In genomic region chr19:7013984-7014383, GRCm38 (mm10) we compare ENCODE assay signal across 24 mouse cellular contexts. TPM values are rescaled to one million over a fixed set of nuclear protein-coding genes. Genes with fewer than 3 reads are reported as not detected.
DNase-seq lines count a peak whose midpoint lies in the region; ATAC-seq and TF ChIP-seq lines count a peak whose summit lies in the region.
"Had no signal": no experiment of that assay in that cellular context is flagged by ENCODE, and none has a peak within 500 bp of the region (broad histone marks: within the 10 kb centered on the region; RNA-seq: fewer than 3 reads in every experiment).

No protein-coding gene starts in this region.

- H3K9me3 ChIP-seq in kidney, embryonic 14.5 days (ENCODE audit: control insufficient read depth, low read length) = no peaks in the 10 kb centered on the region
- H3K9me3 ChIP-seq in megakaryocyte, embryonic 14.5 days = no peaks in the 10 kb centered on the region
- H3K9me3 ChIP-seq in lung, postnatal 0 days (ENCODE audit: low read length) = no peaks in the 10 kb centered on the region
- H3K9me3 ChIP-seq: embryonic facial prominence, embryonic 10.5 days; embryonic facial prominence, embryonic 13.5 days; forebrain, embryonic 12.5 days; forebrain, embryonic 15.5 days; hindbrain, embryonic 12.5 days had no signal

- no peak overlapping the region for H3K4me3 ChIP-seq in kidney, embryonic 14.5 days (ENCODE audit: low read length)
- peak overlapping the region; percentile 89 for H3K4me3 ChIP-seq in megakaryocyte, embryonic 14.5 days (replicated peaks)
- no peak overlapping the region for H3K4me3 ChIP-seq in lung, postnatal 0 days (ENCODE audit: low read depth, low read length)
- H3K4me3 ChIP-seq: embryonic facial prominence, embryonic 10.5 days; embryonic facial prominence, embryonic 13.5 days; erythroblast, embryonic 14.5 days; forebrain, embryonic 12.5 days; forebrain, embryonic 15.5 days; hindbrain, embryonic 12.5 days had no signal

- H3K9ac ChIP-seq in kidney, embryonic 14.5 days (ENCODE audit: low read depth, low read length) = 0 out of 2 replicates have a peak overlapping the region, but pooled peaks have one; percentile 12
- H3K9ac ChIP-seq in lung, postnatal 0 days (replicated peaks; ENCODE audit: low read depth) = no peak overlapping the region
- H3K9ac ChIP-seq: forebrain, embryonic 12.5 days; forebrain, embryonic 15.5 days; hindbrain, embryonic 12.5 days had no signal

- TF ChIP-seq EP300 in lung, postnatal 0 days (IDR thresholded peaks at IDR 0.05) = no peak

- H3K4me2 ChIP-seq in kidney, embryonic 14.5 days (replicated peaks; ENCODE audit: low read depth, low read length) = no peak overlapping the region
- H3K4me2 ChIP-seq in lung, postnatal 0 days (replicated peaks; ENCODE audit: low read depth, low read length) = no peak overlapping the region
- H3K4me2 ChIP-seq: embryonic facial prominence, embryonic 13.5 days; forebrain, embryonic 12.5 days; forebrain, embryonic 15.5 days; heart, embryonic 11.5 days; hindbrain, embryonic 12.5 days had no signal

- H3K4me1 ChIP-seq in kidney, embryonic 14.5 days (ENCODE audit: control insufficient read depth, insufficient read depth, low read length) = no peaks in the 10 kb centered on the region
- peaks cover 78% of the 10 kb centered on the region for H3K4me1 ChIP-seq in megakaryocyte, embryonic 14.5 days
- H3K4me1 ChIP-seq in lung, postnatal 0 days (ENCODE audit: insufficient read depth, low read depth, low read length) = no peaks in the 10 kb centered on the region
- H3K4me1 ChIP-seq: embryonic facial prominence, embryonic 10.5 days; embryonic facial prominence, embryonic 13.5 days; forebrain, embryonic 12.5 days; forebrain, embryonic 15.5 days; hindbrain, embryonic 12.5 days had no signal

- no peak for ATAC-seq in kidney, embryonic 14.5 days (ENCODE audit: low FRiP score, low TSS enrichment)
- ATAC-seq in megakaryocyte, adult 5-6 weeks (ENCODE audit: poor library complexity, severe bottlenecking) = no peak
- no peak for ATAC-seq in lung, postnatal 0 days
- ATAC-seq: activated CD4-positive, CD25-positive, alpha-beta regulatory T cell, adult 4 months; CD4-positive, CD25-positive, alpha-beta regulatory T cell, adult 4 months; forebrain, embryonic 15.5 days had no signal

- H3K27ac ChIP-seq in kidney, embryonic 14.5 days (ENCODE audit: low read depth, low read length) = no peak overlapping the region
- H3K27ac ChIP-seq in lung, postnatal 0 days (ENCODE audit: low read length) = no peak overlapping the region
- H3K27ac ChIP-seq: embryonic facial prominence, embryonic 10.5 days; embryonic facial prominence, embryonic 13.5 days; forebrain, embryonic 12.5 days; forebrain, embryonic 15.5 days; hindbrain, embryonic 12.5 days had no signal

- H3K36me3 ChIP-seq in kidney, embryonic 14.5 days (ENCODE audit: control insufficient read depth, insufficient read depth, low read length) = peaks cover 8% of the 10 kb centered on the region
- H3K36me3 ChIP-seq in megakaryocyte, embryonic 14.5 days (replicated peaks; ENCODE audit: low read length) = peaks cover 88% of the 10 kb centered on the region
- no peaks in the 10 kb centered on the region for H3K36me3 ChIP-seq in lung, postnatal 0 days (ENCODE audit: insufficient read depth, low read length)

- WGBS in kidney, embryonic 14.5 days = 89% methylated on average over 9 of the region's 9 CpGs
- WGBS in lung, postnatal 0 days = 90% methylated on average over 9 of the region's 9 CpGs

- no peaks in the 10 kb centered on the region for H3K27me3 ChIP-seq in kidney, embryonic 14.5 days (ENCODE audit: control insufficient read depth, insufficient read depth, low read length)
- no peaks in the 10 kb centered on the region for H3K27me3 ChIP-seq in megakaryocyte, embryonic 14.5 days (replicated peaks)
- H3K27me3 ChIP-seq in lung, postnatal 0 days (replicated peaks; ENCODE audit: insufficient read depth, low read length) = no peaks in the 10 kb centered on the region
- H3K27me3 ChIP-seq: embryonic facial prominence, embryonic 13.5 days; forebrain, embryonic 12.5 days; forebrain, embryonic 15.5 days; hindbrain, embryonic 12.5 days had no signal

- TF ChIP-seq CTCF in lung, postnatal 0 days (IDR thresholded peaks at IDR 0.05) = no peak

- no peak for DNase-seq in kidney, adult 18-20 months
- peak; percentile 38 for DNase-seq in urinary bladder, postnatal 25 days (ENCODE audit: low spot score)
- no peak for DNase-seq in urinary bladder, postnatal 4 days (ENCODE audit: low spot score in 2 of 2)
- DNase-seq in urinary bladder, postnatal 36 days (ENCODE audit: low spot score in 2 of 2) = peak; percentile 50 to 77
- no peak for DNase-seq in lung, postnatal 0 days (ENCODE audit: low spot score)
- DNase-seq: adrenal gland, adult 8-10 months; adrenal gland, postnatal 25 days; cerebellum, adult 11-12 months; cerebellum, adult 8-10 months; cerebellum, postnatal 36 days; embryo, embryonic 11 days; gastrocnemius, postnatal 25 days had no signal

RNA-seq across cellular contexts. Expression of gene Fermt3, which starts 5.3 kb away (rescaled TPM):
- 3.6 and 4.9 TPM in 2 replicates for polyA plus RNA-seq in kidney, embryonic 14.5 days (2014; fragmentation: Nextera tagmentation; extraction: Ambion mirVana)
- polyA plus RNA-seq in megakaryocyte, embryonic 14.5 days (2012; ENCODE audit: insufficient read depth, low replicate concordance) = 5,058 and 7,219 TPM in 2 replicates
- total RNA-seq in megakaryocyte, adult 5-6 weeks (2015) = 76.4 and 89.1 TPM in 2 replicates
- total RNA-seq in megakaryocyte, adult 5-6 weeks (2017) = 239 and 262 TPM in 2 replicates
- 15.8 and 16.0 TPM in 2 replicates for polyA plus RNA-seq in lung, postnatal 0 days (2015; fragmentation: Nextera tagmentation; extraction: Ambion mirVana)

RNA-seq across cellular contexts. Expression of gene Trpt1, which starts 18.1 kb away (rescaled TPM):
- 9.7 and 12.1 TPM in 2 replicates for polyA plus RNA-seq in kidney, embryonic 14.5 days (2014; fragmentation: Nextera tagmentation; extraction: Ambion mirVana)
- polyA plus RNA-seq in megakaryocyte, embryonic 14.5 days (2012; ENCODE audit: insufficient read depth, low replicate concordance) = 0.57 TPM in 1 of 2 replicates, not detected in the other
- 1.5 and 3.4 TPM in 2 replicates for total RNA-seq in megakaryocyte, adult 5-6 weeks (2015)
- total RNA-seq in megakaryocyte, adult 5-6 weeks (2017) = 2.7 and 3.4 TPM in 2 replicates
- 11.0 and 11.5 TPM in 2 replicates for polyA plus RNA-seq in lung, postnatal 0 days (2015; fragmentation: Nextera tagmentation; extraction: Ambion mirVana)

RNA-seq across cellular contexts. Expression of gene Nudt22, which starts 18.1 kb away (rescaled TPM):
- 20.4 and 22.2 TPM in 2 replicates for polyA plus RNA-seq in kidney, embryonic 14.5 days (2014; fragmentation: Nextera tagmentation; extraction: Ambion mirVana)
- 6.7 and 9.1 TPM in 2 replicates for polyA plus RNA-seq in megakaryocyte, embryonic 14.5 days (2012; ENCODE audit: insufficient read depth, low replicate concordance)
- 16.6 and 29.0 TPM in 2 replicates for total RNA-seq in megakaryocyte, adult 5-6 weeks (2015)
- total RNA-seq in megakaryocyte, adult 5-6 weeks (2017) = 10.1 and 16.0 TPM in 2 replicates
- polyA plus RNA-seq in lung, postnatal 0 days (2015; fragmentation: Nextera tagmentation; extraction: Ambion mirVana) = 21.0 and 24.9 TPM in 2 replicates

RNA-seq across cellular contexts. Expression of gene Dnajc4, which starts 21.6 kb away (rescaled TPM):
- 22.6 and 24.0 TPM in 2 replicates for polyA plus RNA-seq in kidney, embryonic 14.5 days (2014; fragmentation: Nextera tagmentation; extraction: Ambion mirVana)
- polyA plus RNA-seq in megakaryocyte, embryonic 14.5 days (2012; ENCODE audit: insufficient read depth, low replicate concordance) = 19.1 and 20.6 TPM in 2 replicates
- total RNA-seq in megakaryocyte, adult 5-6 weeks (2015) = 19.5 and 23.0 TPM in 2 replicates
- 18.4 and 21.4 TPM in 2 replicates for total RNA-seq in megakaryocyte, adult 5-6 weeks (2017)
- polyA plus RNA-seq in lung, postnatal 0 days (2015; fragmentation: Nextera tagmentation; extraction: Ambion mirVana) = 32.7 and 33.2 TPM in 2 replicates

RNA-seq across cellular contexts. Expression of gene Stip1, which starts 25.8 kb away (rescaled TPM):
- 223 and 304 TPM in 2 replicates for polyA plus RNA-seq in kidney, embryonic 14.5 days (2014; fragmentation: Nextera tagmentation; extraction: Ambion mirVana)
- 29.9 and 116 TPM in 2 replicates for polyA plus RNA-seq in megakaryocyte, embryonic 14.5 days (2012; ENCODE audit: insufficient read depth, low replicate concordance)
- 90.4 and 95.8 TPM in 2 replicates for total RNA-seq in megakaryocyte, adult 5-6 weeks (2015)
- 102 and 115 TPM in 2 replicates for total RNA-seq in megakaryocyte, adult 5-6 weeks (2017)
- polyA plus RNA-seq in lung, postnatal 0 days (2015; fragmentation: Nextera tagmentation; extraction: Ambion mirVana) = 51.8 and 58.5 TPM in 2 replicates

Comparison
In these comparisons a context has a peak if more than half of its experiments do, and no peak if none do; other contexts are left out.
1. DNase-seq: peak in urinary bladder, postnatal 25 days (single experiment) and urinary bladder, postnatal 36 days (2 of 2); none in kidney, adult 18-20 months (single experiment), urinary bladder, postnatal 4 days (0 of 2) and lung, postnatal 0 days (single experiment).
2. RNA of gene Fermt3, which starts 5.3 kb away (polyA plus RNA-seq): 5,058 to 7,219 TPM in megakaryocyte, embryonic 14.5 days; 15.8 to 16.0 TPM in lung, postnatal 0 days and 3.6 to 4.9 TPM in kidney, embryonic 14.5 days; every median in the first group is over 100 times any median in the second.